Mouse (Mus musculus) retina, postnatal 1 day (tissue): Measurements from ENCODE around the gene Hs6st3.

ENCODE experiments used
- DNase-seq: peaks from one replicate; pipeline ENCODE4 v3.0.0-alpha.2; 2012

Gene Hs6st3

DNA sequence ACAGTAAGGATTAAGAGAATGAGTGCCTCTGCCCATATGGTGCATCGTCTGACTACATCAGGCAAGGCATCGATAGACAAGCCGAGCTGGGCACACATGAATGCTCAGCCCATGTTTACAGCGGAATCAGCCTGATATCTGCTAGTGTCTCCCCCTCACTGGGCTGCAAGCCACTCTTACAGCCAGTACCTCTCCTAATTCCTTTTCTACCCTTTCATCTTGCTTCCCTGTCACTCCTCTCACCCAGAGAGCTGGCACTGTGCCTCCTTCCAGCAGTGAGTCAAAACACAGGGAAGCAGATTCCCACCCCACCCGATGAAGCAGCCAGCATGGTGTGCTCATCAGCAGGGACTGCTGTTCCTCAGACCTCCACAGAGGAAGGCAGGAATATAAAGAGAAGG, 527.6 kb downstream of the Hs6st3 start:
- DNase-seq: no peak

DNA sequence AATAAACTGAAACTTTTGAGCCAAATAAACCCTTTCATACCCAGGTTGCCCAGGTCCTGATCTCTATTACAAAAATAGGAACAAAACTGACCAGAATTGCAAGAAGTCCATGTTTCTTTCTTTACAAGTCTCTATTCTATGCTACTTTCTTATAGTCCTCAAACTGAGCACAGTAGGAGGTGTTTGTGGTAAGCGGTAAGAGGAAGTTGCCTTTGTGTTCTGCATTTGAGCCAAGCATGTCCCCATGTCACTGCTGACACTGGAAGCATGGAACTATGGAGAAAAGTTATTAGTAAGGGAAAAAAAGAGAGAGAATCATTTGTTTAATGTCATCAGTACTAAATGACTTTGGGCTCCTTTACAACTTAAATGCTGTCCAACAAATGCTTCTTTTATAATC, 529.3 kb downstream of the Hs6st3 start:
- DNase-seq: no peak

DNA sequence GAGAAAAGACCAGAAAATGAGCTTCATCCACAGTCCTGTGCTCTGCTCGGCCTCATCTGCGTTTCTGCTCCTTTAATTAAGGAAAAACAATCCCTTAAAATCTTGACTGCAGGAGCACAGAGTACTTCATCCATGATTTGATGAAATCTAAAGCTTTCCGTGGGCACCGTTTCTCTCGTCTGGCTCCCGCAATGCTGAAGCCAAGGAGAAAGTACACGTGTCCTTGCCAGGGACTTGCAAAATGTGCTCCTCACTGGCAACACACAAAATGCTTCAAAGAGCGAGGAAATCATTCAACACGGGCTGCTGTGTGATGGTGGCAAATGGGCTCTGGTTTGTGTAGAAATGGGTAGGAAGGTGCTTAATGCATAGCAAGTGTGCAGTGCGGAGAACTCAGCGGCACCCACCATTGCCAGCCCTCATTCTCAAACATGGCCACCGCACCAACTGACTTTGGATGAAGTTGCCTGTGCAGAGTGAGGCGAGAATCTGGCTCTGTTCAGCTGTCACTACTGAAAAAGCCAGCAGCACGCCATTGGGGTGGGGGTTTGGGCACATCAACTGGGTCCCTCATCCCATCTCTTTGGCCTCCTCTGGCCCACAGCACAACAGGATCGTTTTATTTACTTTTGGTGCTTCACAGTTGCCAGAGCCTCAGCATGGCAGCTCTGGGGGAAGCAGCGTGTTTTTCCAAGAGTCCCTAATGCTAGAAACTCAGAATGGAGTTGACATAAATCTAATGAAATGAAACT, 532.9 kb downstream of the Hs6st3 start:
- DNase-seq: no peak

DNA sequence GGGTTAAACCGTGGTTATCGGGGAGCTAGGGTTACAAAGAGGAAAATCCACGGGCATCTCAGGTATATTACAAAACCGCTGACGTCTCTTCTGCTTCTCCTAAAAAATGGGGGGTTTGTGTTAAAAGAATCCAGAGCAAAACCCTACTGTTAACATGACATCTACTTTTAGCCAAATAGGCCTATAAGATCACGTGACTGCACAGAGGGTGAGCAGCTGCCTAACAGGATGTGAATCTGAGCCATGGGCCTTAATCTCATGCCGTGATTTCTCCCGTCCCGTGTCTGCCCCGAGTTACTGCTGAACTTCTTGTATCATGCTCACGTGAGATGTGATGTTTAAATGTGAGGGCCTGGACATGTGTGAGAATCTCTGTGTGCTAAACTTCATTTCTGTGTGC, 540.4 kb downstream of the Hs6st3 start:
- no peak for DNase-seq

DNA sequence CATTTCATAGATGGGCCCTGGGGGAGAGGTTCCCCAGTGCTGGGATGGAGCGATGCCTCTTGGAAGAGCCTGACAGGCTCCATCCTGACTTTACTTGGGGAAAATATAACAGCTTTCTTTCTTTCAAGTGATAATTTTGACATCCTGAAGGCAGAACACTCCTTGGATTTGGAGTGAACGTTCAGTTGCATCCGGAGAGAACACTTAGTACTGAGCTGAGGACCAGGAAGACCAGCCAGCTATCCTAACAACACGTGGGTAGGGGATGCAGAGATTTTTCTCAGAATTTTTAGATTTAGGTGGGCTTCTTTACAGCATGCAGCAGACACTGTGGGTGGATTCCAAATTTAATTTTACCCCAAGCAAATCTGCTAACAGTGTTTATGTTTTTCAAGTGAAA, 541.9 kb downstream of the Hs6st3 start:
- DNase-seq: no peak

DNA sequence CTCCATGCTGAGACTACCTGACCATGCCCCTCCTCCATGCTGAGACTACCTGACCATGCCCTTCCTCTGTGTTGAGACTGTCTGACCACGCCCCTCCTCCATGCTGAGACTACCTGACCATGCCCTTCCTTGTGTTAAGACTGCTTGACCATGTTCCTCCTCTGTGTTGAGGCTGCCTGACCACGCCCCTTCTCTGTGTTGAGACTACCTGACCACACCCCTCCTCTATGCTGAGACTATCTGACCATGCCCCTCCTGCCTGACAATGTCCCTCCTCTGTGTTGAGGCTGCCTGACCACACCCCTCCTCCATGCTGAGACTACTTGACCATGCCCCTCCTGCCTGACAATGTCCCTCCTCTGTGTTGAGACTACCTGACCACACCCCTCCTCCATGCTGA, 549.7 kb downstream of the Hs6st3 start:
- DNase-seq: no peak

DNA sequence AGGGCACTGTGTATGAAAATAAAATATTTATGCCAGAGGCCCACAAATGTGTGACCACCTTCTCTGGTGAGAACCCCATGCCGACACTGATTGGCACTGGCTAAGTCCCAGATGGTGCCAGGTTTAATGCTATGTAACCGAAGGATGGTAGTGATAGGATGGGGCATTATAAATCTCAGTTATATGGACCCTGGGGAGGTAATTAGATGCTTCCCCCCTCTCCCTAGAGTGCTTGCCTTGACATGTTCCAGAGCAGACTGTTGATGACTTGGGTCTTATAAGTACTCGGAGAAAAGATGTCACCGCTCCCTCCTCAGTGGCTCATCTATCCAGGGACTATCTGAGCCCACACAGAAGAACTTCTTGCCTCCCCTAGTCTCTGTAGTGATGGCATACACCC, 561.8 kb downstream of the Hs6st3 start:
- no peak for DNase-seq

DNA sequence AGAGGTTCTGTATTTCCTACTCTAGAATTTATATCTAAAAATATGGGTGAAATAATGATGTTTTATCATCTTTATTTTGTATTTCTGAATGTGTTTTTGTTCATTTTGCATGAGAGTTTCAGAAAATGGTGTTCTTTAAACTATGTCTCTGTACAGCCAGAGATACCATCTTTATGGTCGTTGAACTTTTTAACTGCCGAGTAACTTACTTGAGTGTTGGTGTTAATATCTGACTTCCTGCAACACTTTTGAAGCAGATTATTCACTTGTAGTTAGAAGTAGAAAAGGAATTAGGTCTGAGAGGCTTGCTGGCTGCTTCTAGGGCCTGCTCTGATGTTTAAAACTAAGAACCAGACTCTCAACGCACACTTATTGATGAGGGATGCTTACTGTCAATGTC, 576.6 kb downstream of the Hs6st3 start:
- no peak for DNase-seq

DNA sequence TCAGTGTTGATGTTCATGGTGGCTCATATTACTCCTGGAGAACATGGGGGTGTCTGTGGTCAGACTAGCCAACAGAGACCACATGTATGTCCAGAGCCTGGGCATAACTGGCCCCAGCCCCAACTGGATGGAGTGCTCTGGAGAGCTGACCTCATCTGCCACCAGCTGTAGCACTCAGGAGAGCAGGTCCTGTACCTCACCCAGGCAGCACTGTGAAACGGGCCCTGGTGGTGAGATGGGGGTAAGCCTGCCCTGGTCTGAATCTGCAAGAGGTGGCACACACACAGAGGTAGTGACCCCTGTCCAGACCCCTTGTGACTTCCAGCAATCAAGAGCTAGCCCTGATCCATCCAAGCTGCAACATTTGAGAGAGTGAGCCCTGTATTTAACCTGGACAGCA, 579.2 kb downstream of the Hs6st3 start:
- DNase-seq: no peak

DNA sequence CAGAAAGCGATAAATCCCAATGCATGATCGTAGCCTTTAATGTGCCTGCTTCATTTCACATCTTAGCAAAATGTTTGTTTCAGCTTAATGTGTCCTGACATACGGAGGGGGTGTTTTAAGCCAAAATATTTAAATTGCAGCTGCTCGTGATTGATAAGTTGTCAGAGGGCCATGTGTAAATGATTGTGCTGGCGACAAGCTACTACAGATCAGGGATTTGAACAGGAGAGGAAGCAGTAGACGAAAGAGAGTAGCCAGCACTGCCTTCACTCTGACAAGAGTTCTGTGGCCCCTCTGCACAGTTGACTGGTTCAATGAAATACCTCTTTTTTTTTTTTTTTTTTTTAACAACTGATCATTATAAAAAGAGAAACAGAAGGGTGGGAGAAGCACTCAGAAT, 587.0 kb downstream of the Hs6st3 start:
- no peak for DNase-seq

DNA sequence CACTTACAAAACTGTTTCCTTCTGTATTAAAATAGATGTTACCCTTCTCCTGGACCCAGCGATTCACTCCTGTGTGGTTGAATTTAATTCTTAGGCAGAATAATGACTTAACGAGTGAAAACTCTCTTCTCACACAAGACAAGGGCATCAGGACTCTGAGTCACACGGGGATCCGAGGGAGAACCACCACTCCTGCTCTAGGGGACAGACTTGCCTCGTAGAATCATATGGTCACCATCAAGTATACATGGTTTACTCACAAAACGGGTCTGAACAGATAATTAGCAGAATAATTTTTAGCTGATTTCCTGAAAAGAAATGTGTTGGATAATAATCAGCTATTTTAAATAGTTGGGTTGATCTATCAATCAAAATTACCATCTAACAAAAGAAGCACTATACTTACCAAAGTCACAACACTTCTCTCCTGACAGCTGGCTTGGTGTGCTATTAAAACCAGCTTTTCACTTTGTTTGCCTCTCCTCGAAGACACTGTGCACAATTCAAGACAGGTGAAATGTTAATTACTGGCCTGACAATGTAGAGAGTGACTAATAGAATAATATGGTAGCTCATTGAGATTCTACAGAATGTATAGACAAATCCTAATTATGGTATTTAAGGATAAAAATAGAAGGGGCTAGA, 593.4 kb downstream of the Hs6st3 start:
- DNase-seq: no peak

DNA sequence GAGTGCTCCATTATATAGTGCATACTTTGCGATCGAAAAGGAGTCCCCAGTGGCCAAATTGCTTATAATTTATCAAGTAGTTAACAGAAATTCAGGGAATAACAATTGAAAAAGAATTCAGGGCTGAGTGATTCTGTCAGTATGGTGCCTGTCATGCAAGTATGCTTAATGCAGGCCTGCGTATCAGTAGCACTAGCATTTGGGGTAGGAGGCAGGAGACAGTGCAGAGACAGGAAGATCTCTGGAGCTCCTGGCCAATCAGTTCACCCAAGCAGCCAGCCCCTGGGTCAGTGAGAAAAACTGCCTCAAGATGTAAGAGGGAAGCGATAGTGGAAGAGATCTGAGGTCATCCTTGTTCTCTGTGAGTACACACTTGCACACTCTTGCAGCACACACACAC, 594.1 kb downstream of the Hs6st3 start:
- DNase-seq: no peak

DNA sequence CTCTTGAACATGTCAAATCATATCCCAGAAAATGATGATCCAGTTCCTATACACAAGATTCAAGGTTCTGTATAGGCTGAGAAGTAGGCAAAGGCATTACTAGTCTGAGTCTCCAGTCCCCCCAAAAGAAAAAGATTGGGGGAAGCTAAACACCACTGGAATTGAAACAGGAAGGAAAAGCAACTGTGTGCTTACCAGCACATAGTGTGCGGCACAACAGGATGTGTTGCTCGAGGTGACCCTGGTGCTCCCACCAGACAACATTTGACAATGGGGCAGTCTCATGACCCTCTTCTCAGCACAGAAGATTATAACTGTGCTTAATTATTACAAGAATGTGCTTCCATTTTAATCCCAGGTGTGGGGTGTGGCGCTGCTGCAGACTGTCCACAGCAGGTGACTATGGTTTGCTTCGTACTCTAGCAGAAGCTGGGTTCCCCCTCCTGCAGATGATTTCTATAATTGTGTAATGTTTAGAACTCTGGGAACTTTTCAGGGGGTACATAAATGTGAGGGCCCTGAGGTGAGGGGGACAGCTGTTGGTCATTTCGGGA, 599.3 kb downstream of the Hs6st3 start:
- DNase-seq: no peak

DNA sequence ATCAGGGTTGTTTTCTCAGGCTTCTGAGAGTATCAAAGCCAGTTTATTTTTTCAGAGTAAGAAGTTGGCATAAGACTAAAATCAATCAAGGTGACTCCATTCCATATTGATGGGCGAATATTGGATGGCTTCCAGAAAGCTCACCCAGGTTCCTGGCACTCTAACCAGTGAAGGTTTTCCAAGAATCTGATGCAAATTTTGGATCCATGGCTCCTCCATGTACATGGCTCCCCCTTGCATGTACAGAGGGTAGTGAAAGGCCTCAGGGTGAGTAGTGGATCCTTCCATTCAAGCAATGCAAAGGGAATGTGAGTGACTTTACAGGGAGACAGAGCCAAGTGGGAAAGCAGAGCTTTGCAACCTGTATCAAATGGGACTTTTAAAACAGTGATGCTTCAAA, 603.6 kb downstream of the Hs6st3 start:
- no peak for DNase-seq

DNA sequence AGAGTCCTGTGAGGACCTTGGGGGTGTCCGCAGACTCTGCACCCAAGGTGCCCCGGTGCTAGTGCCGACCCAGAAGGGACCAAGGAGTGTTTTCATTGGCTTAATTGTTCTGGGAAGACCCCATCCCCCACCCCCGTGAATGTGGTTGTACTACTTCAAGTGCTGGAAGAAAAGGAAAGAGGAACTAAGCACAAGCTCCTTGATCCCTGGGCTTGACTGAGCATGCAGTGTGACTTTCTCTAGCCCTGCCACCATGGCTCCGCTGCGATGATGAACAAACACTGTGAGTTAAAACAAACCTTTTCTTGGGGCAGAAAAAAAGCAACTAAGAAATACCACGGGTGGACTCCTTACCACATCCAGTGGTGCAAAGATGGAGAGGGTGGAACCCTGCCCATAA, 623.2 kb downstream of the Hs6st3 start:
- DNase-seq: no peak

DNA sequence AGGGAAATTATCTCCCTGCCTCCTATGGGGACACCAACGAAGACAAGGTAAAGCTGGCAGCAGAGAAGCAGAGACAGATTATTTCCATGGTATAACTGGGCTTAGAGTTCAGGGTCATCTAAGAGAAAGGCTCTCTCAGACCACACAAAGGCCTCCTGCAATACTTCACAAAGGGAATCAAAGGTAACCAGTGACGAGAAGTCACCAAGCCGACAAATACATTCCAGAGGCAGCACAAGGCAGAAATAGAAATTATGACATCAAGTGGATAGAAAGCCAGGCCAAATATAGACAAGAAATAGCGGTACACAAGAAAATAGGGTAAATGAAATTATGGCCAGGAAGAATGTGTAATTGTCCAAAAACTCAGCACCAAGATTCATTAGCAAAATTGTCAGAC, 633.9 kb downstream of the Hs6st3 start:
- DNase-seq: no peak

DNA sequence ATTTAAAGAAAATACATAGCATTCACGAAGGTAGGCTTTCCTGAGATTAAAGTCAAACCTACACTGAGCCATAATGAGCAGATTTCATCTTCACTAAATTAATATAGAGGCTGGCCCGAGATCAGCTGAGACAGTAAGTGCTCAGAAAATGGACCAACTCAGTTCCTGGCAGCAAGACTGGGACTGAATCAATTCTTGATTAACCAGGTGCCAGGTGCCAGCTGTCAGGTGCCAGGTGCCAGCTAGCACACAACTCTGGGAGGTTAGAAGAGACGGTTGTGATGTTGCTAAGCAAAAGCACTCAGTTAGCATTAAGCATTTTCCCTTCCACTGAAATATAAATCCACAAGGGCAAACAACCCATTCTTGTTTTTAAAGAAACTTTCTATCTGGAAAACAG, 638.1 kb downstream of the Hs6st3 start:
- DNase-seq: no peak

DNA sequence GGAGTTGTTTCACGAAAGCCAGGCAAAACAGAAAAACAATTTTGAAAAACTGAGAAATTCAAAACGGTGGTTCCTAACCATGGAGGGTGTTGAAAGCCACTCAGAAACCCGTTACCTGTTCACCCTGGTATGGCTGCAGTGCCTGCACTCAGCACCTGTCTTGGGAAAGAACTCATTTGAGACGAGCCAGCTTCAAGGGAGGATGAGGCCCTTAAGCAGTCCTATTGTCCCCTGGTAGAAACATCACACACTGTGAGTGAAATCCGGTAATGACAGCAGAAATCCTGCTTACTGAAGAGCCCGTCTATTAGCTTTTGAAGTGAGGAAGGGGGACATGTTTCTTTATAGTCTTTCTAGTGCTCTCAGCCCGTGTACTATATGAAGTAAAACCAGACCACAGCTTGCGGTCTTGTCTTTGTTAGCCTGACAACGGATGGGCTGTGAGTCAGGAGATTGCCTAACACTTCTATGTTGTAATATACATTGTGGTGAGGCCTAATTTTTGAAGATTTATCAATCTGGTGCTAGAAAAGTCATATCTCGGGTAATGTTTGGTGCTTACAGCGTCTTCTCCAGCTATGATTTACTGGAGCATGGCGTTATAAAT, 641.9 kb downstream of the Hs6st3 start:
- no peak for DNase-seq

DNA sequence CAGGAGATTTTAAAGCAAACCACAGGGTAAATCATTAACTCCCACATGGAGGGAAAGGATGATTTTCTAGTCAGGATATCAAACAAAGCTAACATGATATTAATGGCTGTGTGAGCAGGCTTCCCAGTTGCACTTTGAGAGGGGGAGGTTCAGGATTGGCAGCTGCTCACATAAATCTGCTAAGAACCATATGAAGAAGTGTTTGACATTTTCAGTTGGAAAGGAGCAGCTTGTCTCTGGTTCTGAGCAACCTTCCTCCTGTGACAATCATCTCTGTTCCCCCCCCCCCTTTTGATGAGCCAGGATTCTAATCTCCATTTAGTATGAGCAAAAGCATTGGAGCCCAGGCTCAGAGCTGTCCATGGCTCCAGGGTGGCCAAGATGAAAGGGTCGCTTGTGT, 643.0 kb downstream of the Hs6st3 start:
- DNase-seq: no peak

DNA sequence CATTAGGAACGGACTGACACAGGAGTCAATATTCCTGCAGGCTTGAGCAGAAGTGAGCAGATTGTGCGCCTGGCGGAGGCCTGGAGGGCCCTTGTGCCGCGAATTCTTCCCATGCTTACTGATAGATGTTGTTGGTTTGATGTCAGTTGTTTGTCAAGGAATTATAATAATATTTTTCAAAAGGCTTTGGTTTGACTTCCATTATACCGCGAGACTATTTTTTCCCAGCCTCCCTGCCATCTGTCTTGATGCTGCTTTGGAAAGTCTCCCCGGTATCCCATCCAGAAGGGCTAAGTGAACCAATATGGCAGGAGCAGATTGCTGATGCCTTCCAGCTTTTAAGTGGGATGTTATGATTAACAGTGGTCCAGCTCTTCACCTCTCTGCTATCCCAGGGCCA, 651.3 kb downstream of the Hs6st3 start:
- no peak for DNase-seq

DNA sequence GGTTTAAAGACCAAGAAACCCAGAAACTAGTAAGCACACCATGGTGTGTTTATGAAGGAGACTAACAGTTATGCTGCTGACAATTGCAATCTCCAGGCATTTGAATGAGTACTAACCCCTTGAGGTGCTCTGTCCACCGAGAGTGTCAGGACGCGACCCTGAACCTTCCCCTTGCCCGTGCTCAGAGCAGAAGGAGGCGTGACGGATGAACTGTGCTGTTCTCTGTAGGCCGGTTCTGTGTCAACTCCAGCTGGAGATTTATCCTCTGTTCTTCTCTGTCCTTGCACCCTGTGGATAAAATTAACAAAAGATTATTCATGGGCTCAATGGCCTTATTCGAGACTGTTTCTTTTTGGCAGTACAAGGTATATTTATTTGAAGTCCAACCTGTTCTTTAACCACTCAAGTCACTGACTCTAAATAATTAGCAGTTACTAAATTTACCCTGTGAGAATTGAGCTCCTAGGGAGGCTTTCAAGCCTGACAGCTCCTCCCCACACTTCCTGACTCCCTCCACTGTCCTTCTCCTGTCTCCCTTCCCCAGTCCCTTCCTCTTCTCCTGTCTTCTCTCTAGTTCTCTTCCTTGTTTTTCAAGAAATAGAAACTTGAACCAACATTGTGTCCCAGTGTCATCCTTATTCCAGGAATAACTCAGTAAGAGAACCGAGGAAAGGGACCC, 659.2 kb downstream of the Hs6st3 start:
- no peak for DNase-seq

DNA sequence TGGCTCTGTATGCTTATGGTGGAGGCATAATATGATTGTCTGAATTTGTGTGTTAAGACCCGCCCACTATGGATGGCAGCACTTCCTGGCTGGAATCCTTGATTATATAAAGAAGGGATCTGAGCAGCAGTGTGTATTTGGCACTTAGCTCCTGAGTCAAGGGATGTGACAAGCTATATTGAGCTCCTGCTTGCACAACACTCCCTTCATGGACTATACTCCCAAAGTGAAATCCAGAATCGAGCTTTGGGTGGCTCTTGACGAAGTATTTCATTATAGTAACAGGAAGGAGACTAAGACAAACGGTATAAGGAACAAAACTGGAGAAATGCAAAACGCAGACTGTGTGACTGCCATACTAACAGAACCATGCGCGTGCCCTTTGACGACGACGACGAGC, 660.4 kb downstream of the Hs6st3 start:
- DNase-seq: no peak

DNA sequence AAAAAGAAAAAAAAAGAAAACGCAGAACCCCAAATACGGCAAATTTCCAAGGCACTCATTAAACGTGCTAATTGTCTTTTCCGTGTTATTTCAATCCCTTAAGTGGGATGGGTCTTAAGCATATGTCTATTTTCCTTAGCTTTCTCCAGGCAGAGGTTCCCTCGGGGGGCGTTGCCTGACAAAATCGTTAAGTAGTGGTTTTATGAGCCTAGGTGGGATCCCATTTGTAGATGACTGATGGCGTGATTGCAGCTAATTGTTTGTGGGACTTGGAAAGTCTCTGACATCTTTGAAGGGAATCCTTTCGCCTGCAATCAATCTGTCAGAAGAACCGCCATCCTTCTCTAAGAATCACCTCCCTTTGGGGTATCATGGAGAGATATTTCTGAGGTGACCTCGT, 662.7 kb downstream of the Hs6st3 start:
- no peak for DNase-seq

DNA sequence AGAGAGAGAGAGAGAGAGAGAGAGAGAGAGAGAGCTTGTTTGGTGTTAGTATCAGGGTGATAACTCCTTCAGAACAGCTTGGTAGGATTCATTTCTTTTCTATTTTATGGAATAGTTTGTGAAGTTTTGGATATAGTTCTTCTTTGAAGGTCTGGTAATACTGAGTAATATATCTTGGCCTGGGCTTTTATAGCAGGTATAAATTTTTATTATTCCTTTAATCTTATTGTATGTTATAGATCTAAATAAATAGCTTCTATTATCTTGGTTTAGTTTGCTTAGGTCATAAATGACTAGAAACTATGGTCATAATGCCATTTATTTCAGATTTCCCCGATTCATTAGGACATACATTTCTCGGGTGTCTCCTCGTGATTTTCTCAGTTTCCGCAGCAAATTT, 675.8 kb downstream of the Hs6st3 start:
- no peak for DNase-seq
